Mouse (Mus musculus) embryonic stem cell, embryonic (primary cell): Measurements from ENCODE around the gene Chd6.

Experiments used
- CTCF ChIA-PET, 4 experiments: fragments of 300-600 bp in 2 of 4; fragments of 350-600 bp in 2 of 4; sonication (Branson Sonifier 250); formaldehyde crosslinking; loops; one replicate each; lab custom pipeline; 2022; ENCODE audit warnings: inconsistent platforms in 2 of 4; lab: Charles Lee
- POLR2A ChIA-PET, 4 experiments: fragments of 300-600 bp in 2 of 4; fragments of 350-600 bp in 2 of 4; sonication (Branson Sonifier 250); formaldehyde crosslinking; loops; one replicate each; lab custom pipeline; 2022; ENCODE audit warnings: antibody characterized with exemption in 4 of 4, inconsistent platforms in 1 of 4; lab: Charles Lee

Gene Chd6

GRCm38 (mm10) chr2:161090746-161091405 is 18.0 kb downstream of the Chd6 start:
- POLR2A ChIA-PET = interaction anchor here in 2 of 4 experiments (1.0 to 4.1 kb wide), 5 partner anchors 10 to 20 kb away, joined by 3 to 11 read pairs (median 4); partner anchors contain the start of gene Chd6 (in 2 of the 2)
- CTCF ChIA-PET = interaction anchor here in 1 of 4 experiments (0.6 kb wide), 1 partner anchor 149 kb away, joined by 5 read pairs; no protein-coding TSS in a partner anchor

- ChIA-PET POLR2A (interaction anchor here in 2 of 4 experiments (1.1 to 4.1 kb wide), 4 partner anchors 9 to 20 kb away, joined by 3 to 11 read pairs (median 4); partner anchors contain the start of gene Chd6 (in 1 of the 2)), CTCF (interaction anchor here in 1 of 4 experiments (0.6 kb wide), 1 partner anchor 148 kb away, joined by 5 read pairs; no protein-coding TSS in a partner anchor)
Observed at GRCm38 (mm10) chr2:161090200-161090599, 18.7 kb downstream of the Chd6 start.

DNA sequence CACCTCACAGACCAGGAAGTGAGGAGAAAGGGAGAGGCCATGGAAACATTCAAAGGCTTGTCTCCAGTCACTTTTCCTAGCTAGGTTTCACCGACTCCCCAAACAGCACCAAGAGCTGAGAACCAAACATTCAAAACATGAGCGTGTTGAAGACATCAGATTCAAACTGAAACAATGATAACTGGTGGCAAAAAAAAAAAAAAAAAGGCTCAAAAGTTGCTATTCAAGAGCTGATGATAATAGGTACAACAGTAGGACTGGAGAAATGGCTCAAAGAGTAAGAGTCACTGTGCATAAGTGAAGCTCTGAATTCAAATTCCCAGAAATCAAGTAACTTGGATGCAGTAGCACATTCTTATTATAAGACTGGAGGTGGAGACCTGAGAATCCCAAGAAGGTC is 30.3 kb downstream of the Chd6 start:
- ChIA-PET POLR2A (interaction anchor here in 2 of 4 experiments (0.7 to 1.6 kb wide), 2 partner anchors 30 to 31 kb away, joined by 3 to 6 read pairs; partner anchors contain the start of gene Chd6 (in 2 of the 2)), CTCF (interaction anchor here in 2 of 4 experiments (0.6 to 0.7 kb wide), 2 partner anchors 190 to 950 kb away, joined by 3 to 4 read pairs; no protein-coding TSS in a partner anchor)

- POLR2A ChIA-PET = no interaction called here
- CTCF ChIA-PET = no interaction called here
Observed at GRCm38 (mm10) chr2:161076262-161076661, 32.6 kb downstream of the Chd6 start.

DNA sequence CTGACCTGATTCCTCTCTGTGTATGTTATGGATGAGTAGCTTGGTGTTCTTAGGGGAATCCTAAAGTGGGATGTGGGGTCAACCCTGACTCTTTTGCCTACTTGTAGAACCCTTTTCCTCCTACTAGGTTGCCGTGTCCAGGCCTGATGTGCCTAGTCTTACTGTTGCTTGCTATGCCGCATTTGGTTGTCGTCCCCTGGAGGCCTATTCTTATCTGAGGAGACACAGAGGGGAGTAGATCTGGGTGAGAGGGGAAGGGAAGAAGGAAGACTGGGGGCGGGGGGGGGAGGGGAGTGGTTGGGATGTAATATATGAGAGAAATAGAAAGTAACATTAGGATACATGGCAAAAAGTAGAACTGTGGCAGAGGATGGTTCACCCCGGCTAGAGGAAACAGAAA is 33.3 kb downstream of the Chd6 start:
- CTCF ChIA-PET = no interaction called here
- POLR2A ChIA-PET = no interaction called here

GRCm38 (mm10) chr2:161066097-161066759 is 42.6 kb downstream of the Chd6 start:
- ChIA-PET POLR2A (no interaction called here), CTCF (interaction anchor here in 1 of 4 experiments (0.5 kb wide), 1 partner anchor 182 kb away, joined by 4 read pairs; no protein-coding TSS in a partner anchor)

DNA sequence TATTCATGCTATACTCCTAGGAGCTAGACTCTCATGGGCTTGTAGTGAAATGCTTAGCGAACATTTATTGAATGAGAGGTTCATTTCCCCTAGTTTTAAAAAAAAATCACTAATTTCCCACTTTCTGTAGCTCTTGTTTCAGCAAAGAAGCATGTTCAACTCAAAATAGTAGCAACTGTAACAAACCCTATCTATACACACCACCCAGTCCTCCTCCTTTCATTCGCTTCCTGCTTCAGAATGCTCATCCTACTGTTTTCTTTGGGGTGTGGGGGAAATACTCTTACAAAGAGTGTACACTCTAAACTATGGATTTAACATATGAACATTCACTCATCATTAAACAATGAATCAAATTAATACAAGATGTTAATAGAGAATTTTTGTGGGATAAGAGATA is 43.3 kb downstream of the Chd6 start:
- CTCF ChIA-PET = no interaction called here
- POLR2A ChIA-PET = no interaction called here

- ChIA-PET CTCF (no interaction called here), POLR2A (no interaction called here)
Observed at GRCm38 (mm10) chr2:161064836-161065235, 44.0 kb downstream of the Chd6 start.

DNA sequence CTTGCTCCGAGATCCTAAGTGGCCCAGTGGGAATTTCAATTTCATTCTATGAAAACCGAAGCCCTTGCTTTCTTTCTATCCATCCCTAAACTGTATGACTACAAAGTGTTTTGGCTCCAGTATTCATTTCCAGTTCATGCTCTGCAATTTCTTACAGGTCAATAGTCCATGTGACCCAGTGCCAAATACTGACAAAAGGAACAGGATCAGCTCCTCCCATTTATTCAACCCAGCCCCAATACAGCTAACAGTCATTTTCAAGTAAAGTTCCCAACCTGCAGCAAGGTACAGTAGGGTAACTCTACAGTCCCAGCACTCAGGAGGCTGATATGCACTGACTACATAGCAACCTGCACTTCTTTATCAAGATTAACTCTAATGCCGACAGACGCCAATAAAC is 50.0 kb downstream of the Chd6 start:
- ChIA-PET POLR2A (interaction anchor here in 1 of 4 experiments (0.8 to 1.8 kb wide), 3 partner anchors 8 to 11 kb away, joined by 3 to 7 read pairs (median 4); no protein-coding TSS in a partner anchor), CTCF (interaction anchor here in 1 of 4 experiments (0.6 kb wide), 1 partner anchor 10 kb away, joined by 3 read pairs; no protein-coding TSS in a partner anchor)

DNA sequence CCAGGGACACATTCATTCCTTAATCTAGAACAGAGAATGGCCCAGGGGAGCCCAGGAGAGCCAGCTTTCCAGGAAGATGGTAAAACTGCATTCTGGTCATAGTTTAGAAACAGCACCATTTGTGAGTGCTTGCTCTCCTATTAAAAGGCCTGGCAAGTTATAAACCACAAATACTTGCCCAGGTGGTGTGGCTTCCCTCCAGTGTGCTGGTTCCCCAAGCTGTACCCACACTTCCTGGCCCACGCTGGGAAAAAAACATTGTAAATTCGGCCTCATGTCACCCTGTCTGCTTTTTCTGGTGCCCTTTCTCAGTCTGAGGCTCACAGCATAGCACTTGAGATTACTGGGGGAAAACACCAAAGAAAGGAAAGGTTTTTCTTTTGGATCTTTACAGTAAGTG is 55.1 kb downstream of the Chd6 start:
- ChIA-PET POLR2A (interaction anchor here in 2 of 4 experiments (1.2 to 2.9 kb wide), 2 partner anchors 10 to 55 kb away, joined by 3 to 9 read pairs; partner anchors contain the start of gene Chd6 (in 1 of the 2)), CTCF (no interaction called here)

DNA sequence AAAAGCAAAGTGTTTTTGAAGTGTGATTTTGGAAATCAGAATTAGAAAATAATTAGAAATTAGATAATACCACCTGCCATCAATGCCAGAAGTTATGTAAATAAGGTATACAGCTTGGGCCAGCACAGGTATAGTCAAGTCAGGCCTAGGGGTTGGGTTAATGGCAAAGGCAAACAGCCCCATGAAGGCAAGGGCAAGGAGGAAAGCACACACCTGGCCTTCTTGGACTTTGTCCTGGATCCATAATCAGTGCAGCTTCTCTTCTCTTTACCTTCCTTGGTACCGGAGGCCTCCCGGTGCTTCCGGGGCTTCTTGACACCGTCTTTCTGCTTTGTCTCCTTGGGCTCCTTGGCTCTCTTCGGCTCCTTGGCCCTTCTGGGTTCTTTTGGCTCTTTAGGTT is 56.7 kb downstream of the Chd6 start:
- CTCF ChIA-PET = no interaction called here
- POLR2A ChIA-PET = interaction anchor here in 2 of 4 experiments (0.6 to 1.4 kb wide), 2 partner anchors 8 to 658 kb away, joined by 3 read pairs; no protein-coding TSS in a partner anchor

DNA sequence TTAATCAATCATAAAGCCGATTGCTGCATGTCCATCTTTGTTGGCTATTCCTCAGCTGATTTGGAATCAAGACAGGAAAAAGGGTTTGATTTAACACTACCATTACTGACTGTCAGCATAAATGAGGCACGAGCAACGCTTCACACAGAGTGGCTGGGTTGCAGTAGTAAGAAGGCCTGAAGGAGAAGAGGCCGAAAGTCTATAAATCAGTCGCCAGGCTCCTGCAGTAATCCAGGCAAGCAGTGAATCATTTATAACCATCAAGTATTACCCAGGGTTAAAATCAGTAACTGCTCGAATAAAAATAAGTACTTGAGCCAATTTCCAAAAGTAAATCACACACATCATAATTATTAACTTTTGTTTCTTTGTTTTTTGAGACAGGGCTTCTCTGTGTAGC is 59.4 kb downstream of the Chd6 start:
- CTCF ChIA-PET = no interaction called here
- POLR2A ChIA-PET = interaction anchor here in 1 of 4 experiments (0.6 to 1.0 kb wide), 3 partner anchors 8 to 527 kb away, joined by 3 to 6 read pairs (median 4); no protein-coding TSS in a partner anchor

- ChIA-PET CTCF (no interaction called here), POLR2A (interaction anchor here in 2 of 4 experiments (0.8 to 2.7 kb wide), 2 partner anchors 10 kb away, joined by 3 to 9 read pairs; no protein-coding TSS in a partner anchor)
Observed at GRCm38 (mm10) chr2:161044492-161045201, 64.2 kb downstream of the Chd6 start.

GRCm38 (mm10) chr2:161042874-161043273 is 66.0 kb downstream of the Chd6 start:
- ChIA-PET POLR2A (interaction anchor here in 1 of 4 experiments (1.0 to 2.7 kb wide), 2 partner anchors 9 to 12 kb away, joined by 3 to 9 read pairs; no protein-coding TSS in a partner anchor), CTCF (interaction anchor here in 1 of 4 experiments (0.9 to 1.2 kb wide), 2 partner anchors 14 to 56 kb away, joined by 3 read pairs; no protein-coding TSS in a partner anchor)

GRCm38 (mm10) chr2:161040743-161041142 is 68.1 kb downstream of the Chd6 start:
- ChIA-PET POLR2A (interaction anchor here in 1 of 4 experiments (1.4 kb wide), 1 partner anchor 9 kb away, joined by 4 read pairs; no protein-coding TSS in a partner anchor), CTCF (no interaction called here)

- CTCF ChIA-PET = no interaction called here
- POLR2A ChIA-PET = interaction anchor here in 1 of 4 experiments (0.6 to 1.0 kb wide), 2 partner anchors 80 to 407 kb away, joined by 3 to 4 read pairs; no protein-coding TSS in a partner anchor
Observed at GRCm38 (mm10) chr2:161037766-161038165, 71.1 kb downstream of the Chd6 start.

- ChIA-PET POLR2A (interaction anchor here in 1 of 4 experiments (0.9 kb wide), 2 partner anchors 16 to 18 kb away, joined by 3 to 4 read pairs; no protein-coding TSS in a partner anchor), CTCF (no interaction called here)
Observed at GRCm38 (mm10) chr2:161033141-161033540, 75.7 kb downstream of the Chd6 start.

GRCm38 (mm10) chr2:161032394-161032793 is 76.5 kb downstream of the Chd6 start:
- ChIA-PET POLR2A (interaction anchor here in 1 of 4 experiments (0.9 kb wide), 1 partner anchor 15 kb away, joined by 4 read pairs; no protein-coding TSS in a partner anchor), CTCF (no interaction called here)
